Mouse (Mus musculus): Measurements from ENCODE around the gene Sema6d. TPM values are rescaled to one million over a fixed set of nuclear protein-coding genes. Genes with fewer than 3 reads are reported as not detected.

Gene Sema6d
- polyA plus RNA-seq, 1 experiment from 2014 or later: 49.0 TPM

DNA sequence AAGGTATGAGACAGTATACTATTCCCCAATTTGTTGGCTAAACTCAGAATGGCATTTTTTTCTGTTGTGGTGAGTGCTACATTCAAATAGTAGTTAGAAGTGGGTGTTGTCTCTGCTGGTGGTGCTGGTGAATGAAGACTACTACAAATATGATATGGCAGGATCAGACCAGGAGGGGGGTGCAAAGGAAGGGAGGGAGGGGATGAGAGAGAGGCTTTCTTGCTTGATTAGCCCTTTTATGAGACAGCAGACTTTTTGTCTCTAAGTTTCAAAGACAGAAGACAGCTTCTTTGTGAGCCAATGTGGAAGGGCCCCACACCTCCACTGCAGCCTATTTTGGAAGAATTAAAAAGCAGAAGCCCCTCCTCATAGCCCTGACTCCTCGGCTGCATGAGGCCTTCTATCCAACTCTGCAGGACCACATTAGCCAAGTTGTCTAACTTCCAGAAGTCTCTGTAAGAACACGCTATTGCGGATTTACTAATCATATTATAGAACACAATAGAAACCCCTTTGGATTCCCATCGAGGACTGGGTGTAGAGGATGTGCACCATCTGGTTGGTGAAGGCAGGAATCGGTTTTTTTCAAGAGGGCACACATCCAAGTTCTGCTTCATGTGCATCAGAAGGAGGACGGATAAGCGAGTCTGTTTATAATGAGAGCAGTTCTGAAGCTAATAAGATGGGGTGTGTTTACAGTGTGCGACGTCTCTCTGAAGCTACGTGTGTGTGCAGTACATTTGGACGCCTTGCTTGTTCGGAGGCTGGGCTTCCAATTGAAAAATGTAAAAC lies 400.4 kb downstream of the Sema6d start:
- no peaks in the 10 kb centered on the region; the same call in 1 of the 2 replicates for H3K27me3 ChIP-seq (ENCODE audit: control insufficient read depth, insufficient read depth, low read length)
- DNase-seq (ENCODE audit: low spot score) (peak; percentile 61), ATAC-seq (ENCODE audit: low FRiP score) (peak; percentile 75; the same call in 1 of the 2 replicates)
- 42% methylated on average over 12 of the region's 12 CpGs for WGBS
- H3K36me3 ChIP-seq (replicated peaks; ENCODE audit: control insufficient read depth, insufficient read depth): no peaks in the 10 kb centered on the region
- no peak overlapping the region for H3K9ac ChIP-seq
- no peaks in the 10 kb centered on the region for H3K4me1 ChIP-seq (replicated peaks; ENCODE audit: control insufficient read depth, insufficient read depth, low read length)
- peak overlapping the region; percentile 20; the same call in 1 of the 2 replicates for H3K27ac ChIP-seq
- no peak overlapping the region for H3K4me2 ChIP-seq (replicated peaks)
- no peak overlapping the region for H3K4me3 ChIP-seq (replicated peaks; ENCODE audit: low read length)
- no peaks in the 10 kb centered on the region for H3K9me3 ChIP-seq (ENCODE audit: control insufficient read depth, low read length)

- H3K27ac ChIP-seq: no peak overlapping the region
- DNase-seq (ENCODE audit: low spot score) (no peak), ATAC-seq (ENCODE audit: low FRiP score) (no peak)
- H3K9ac ChIP-seq: no peak overlapping the region
- H3K27me3 ChIP-seq (ENCODE audit: control insufficient read depth, insufficient read depth, low read length): no peaks in the 10 kb centered on the region; the same call in 1 of the 2 replicates
- H3K4me2 ChIP-seq (replicated peaks): no peak overlapping the region
- no peaks in the 10 kb centered on the region for H3K4me1 ChIP-seq (replicated peaks; ENCODE audit: control insufficient read depth, insufficient read depth, low read length)
- WGBS: 63% methylated on average over 1 of the region's 1 CpGs
- H3K36me3 ChIP-seq (replicated peaks; ENCODE audit: control insufficient read depth, insufficient read depth): no peaks in the 10 kb centered on the region
- no peak overlapping the region for H3K4me3 ChIP-seq (replicated peaks; ENCODE audit: low read length)
- H3K9me3 ChIP-seq (ENCODE audit: control insufficient read depth, low read length): no peaks in the 10 kb centered on the region
Observed at GRCm38 (mm10) chr2:124495751-124496150, 406.0 kb downstream of the Sema6d start.

- H3K27ac ChIP-seq: no peak overlapping the region
- H3K4me3 ChIP-seq (replicated peaks; ENCODE audit: low read length): no peak overlapping the region
- ATAC-seq (ENCODE audit: low FRiP score): no peak
- no peak overlapping the region for H3K4me2 ChIP-seq (replicated peaks)
- H3K9ac ChIP-seq: no peak overlapping the region
- H3K27me3 ChIP-seq (ENCODE audit: control insufficient read depth, insufficient read depth, low read length): no peaks in the 10 kb centered on the region
- H3K9me3 ChIP-seq (ENCODE audit: control insufficient read depth, low read length): no peaks in the 10 kb centered on the region
- H3K4me1 ChIP-seq (replicated peaks; ENCODE audit: control insufficient read depth, insufficient read depth, low read length): no peaks in the 10 kb centered on the region
- no peaks in the 10 kb centered on the region for H3K36me3 ChIP-seq (replicated peaks; ENCODE audit: control insufficient read depth, insufficient read depth)
- DNase-seq (ENCODE audit: low spot score): no peak
- WGBS: 86% methylated on average over 1 of the region's 1 CpGs
Observed at GRCm38 (mm10) chr2:124499670-124500069, 409.9 kb downstream of the Sema6d start.

DNA sequence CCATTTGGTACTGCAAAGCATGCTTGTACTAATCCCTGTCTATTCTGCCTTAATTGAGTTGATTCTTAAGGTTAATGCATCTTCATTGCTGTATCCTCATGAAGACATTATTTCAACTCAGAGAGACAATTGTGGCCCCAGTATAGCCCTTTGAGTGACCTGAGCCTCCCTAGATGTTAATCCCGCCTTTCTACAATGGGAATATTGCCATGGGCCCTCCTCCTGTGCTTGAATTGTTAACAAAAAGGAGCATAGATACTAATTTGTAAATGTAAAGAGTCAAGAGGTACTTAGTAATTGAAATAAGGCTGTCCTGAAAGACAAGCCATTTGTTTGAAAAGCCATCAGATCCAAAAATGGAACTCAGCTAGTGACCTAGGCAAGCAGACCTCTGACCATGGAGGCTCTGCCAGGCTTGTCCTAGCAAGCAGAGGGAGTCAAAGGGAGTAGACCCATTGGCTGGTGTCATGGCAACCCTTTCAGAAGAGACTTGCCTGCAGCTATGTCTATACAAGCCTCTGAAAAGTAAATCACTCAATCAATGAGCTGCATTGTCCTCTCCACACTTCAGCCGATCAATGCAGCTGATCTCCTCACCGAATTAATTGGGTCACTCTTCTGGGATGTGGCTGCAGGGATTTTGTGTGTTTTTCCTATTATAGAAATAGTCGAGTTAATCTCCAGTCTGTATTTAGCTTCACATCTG lies 416.2 kb downstream of the Sema6d start:
- H3K4me1 ChIP-seq (replicated peaks; ENCODE audit: control insufficient read depth, insufficient read depth, low read length): peaks cover 7% of the 10 kb centered on the region

GRCm38 (mm10) chr2:124507804-124508203 lies 418.0 kb downstream of the Sema6d start:
- peaks cover 7% of the 10 kb centered on the region for H3K4me1 ChIP-seq (replicated peaks; ENCODE audit: control insufficient read depth, insufficient read depth, low read length)
- H3K27ac ChIP-seq: no peak overlapping the region
- H3K9ac ChIP-seq: no peak overlapping the region
- H3K4me3 ChIP-seq (replicated peaks; ENCODE audit: low read length): no peak overlapping the region
- H3K36me3 ChIP-seq (replicated peaks; ENCODE audit: control insufficient read depth, insufficient read depth): no peaks in the 10 kb centered on the region
- no peaks in the 10 kb centered on the region for H3K9me3 ChIP-seq (ENCODE audit: control insufficient read depth, low read length)
- no peak overlapping the region for H3K4me2 ChIP-seq (replicated peaks)
- DNase-seq (ENCODE audit: low spot score) (no peak), ATAC-seq (ENCODE audit: low FRiP score) (no peak)
- H3K27me3 ChIP-seq (ENCODE audit: control insufficient read depth, insufficient read depth, low read length): peaks cover 8% of the 10 kb centered on the region
- 79% methylated on average over 4 of the region's 4 CpGs for WGBS

More for the DNA sequence above, 416.2 kb downstream of the Sema6d start:
- no peaks in the 10 kb centered on the region for H3K36me3 ChIP-seq (replicated peaks; ENCODE audit: control insufficient read depth, insufficient read depth)
- H3K27me3 ChIP-seq (ENCODE audit: control insufficient read depth, insufficient read depth, low read length): peaks cover 5% of the 10 kb centered on the region; the same call in 1 of the 2 replicates
- no peak for DNase-seq (ENCODE audit: low spot score)
- H3K9me3 ChIP-seq (ENCODE audit: control insufficient read depth, low read length): no peaks in the 10 kb centered on the region
- WGBS: 13% methylated on average over 4 of the region's 4 CpGs
- H3K4me2 ChIP-seq (replicated peaks): no peak overlapping the region
- H3K9ac ChIP-seq: no peak overlapping the region
- ATAC-seq (ENCODE audit: low FRiP score): no peak; the same call in 1 of the 2 replicates
- no peak overlapping the region for H3K4me3 ChIP-seq (replicated peaks; ENCODE audit: low read length)
- no peak overlapping the region for H3K27ac ChIP-seq

DNA sequence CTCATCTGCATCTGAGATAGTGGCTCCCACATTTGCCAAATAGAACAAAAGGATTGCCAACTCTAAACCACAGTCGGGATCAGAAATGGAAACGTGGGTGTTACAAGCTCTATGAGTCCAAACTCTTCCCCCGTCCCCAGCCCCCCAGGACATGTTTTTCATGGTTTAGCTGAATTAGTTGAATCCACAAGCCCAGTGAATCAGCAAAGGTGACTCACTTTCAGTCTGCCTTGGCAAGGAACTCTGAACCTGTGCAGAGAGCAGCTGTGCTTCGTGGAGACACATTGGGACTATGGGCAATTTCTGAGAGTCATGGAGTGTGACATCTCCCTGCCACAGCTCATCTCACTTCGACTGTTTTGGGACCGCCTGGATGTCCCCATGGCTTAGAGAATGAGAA lies 419.7 kb downstream of the Sema6d start:
- H3K36me3 ChIP-seq (replicated peaks; ENCODE audit: control insufficient read depth, insufficient read depth): no peaks in the 10 kb centered on the region
- no peak overlapping the region for H3K27ac ChIP-seq
- no peak overlapping the region for H3K4me3 ChIP-seq (replicated peaks; ENCODE audit: low read length)
- no peak overlapping the region for H3K4me2 ChIP-seq (replicated peaks)
- 83% methylated on average over 6 of the region's 6 CpGs for WGBS
- no peak overlapping the region for H3K9ac ChIP-seq
- no peaks in the 10 kb centered on the region for H3K9me3 ChIP-seq (ENCODE audit: control insufficient read depth, low read length)
- H3K4me1 ChIP-seq (replicated peaks; ENCODE audit: control insufficient read depth, insufficient read depth, low read length): peaks cover 7% of the 10 kb centered on the region
- DNase-seq (ENCODE audit: low spot score): no peak
- no peak for ATAC-seq (ENCODE audit: low FRiP score)
- H3K27me3 ChIP-seq (ENCODE audit: control insufficient read depth, insufficient read depth, low read length): peaks cover 8% of the 10 kb centered on the region

DNA sequence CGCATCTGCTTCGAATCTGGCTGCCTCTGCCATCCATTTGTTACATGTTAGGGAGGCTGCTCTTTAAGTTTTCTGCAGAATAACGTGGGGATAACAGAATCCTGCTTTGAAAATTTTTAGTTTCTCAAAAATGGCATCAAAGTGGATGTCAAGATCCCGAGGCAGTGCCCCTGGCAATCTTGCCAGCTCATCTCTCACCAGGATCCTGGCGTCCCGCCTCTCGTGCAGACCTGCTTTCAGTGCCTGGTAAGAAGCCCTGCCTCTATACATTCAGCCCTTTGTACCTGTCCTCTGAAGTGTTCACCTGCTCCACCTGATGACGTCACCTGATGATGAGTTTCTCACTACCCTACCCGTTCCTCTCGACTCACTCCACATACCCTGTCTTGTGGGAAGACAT lies 422.1 kb downstream of the Sema6d start:
- ATAC-seq (ENCODE audit: low FRiP score): no peak
- DNase-seq (ENCODE audit: low spot score): no peak
- 89% methylated on average over 10 of the region's 10 CpGs for WGBS
- no peaks in the 10 kb centered on the region for H3K9me3 ChIP-seq (ENCODE audit: control insufficient read depth, low read length)
- no peak overlapping the region for H3K27ac ChIP-seq
- no peak overlapping the region for H3K9ac ChIP-seq
- H3K4me1 ChIP-seq (replicated peaks; ENCODE audit: control insufficient read depth, insufficient read depth, low read length): no peaks in the 10 kb centered on the region
- peaks cover 8% of the 10 kb centered on the region for H3K27me3 ChIP-seq (ENCODE audit: control insufficient read depth, insufficient read depth, low read length)
- H3K4me3 ChIP-seq (replicated peaks; ENCODE audit: low read length): no peak overlapping the region
- no peak overlapping the region for H3K4me2 ChIP-seq (replicated peaks)
- H3K36me3 ChIP-seq (replicated peaks; ENCODE audit: control insufficient read depth, insufficient read depth): no peaks in the 10 kb centered on the region

GRCm38 (mm10) chr2:124522426-124522825 lies 432.7 kb downstream of the Sema6d start:
- Histone ChIP-seq H3K4me3 (replicated peaks; ENCODE audit: low read length) (no peak overlapping the region), H3K4me1 (replicated peaks; ENCODE audit: control insufficient read depth, insufficient read depth, low read length) (no peaks in the 10 kb centered on the region), H3K4me2 (replicated peaks) (no peak overlapping the region), H3K36me3 (replicated peaks; ENCODE audit: control insufficient read depth, insufficient read depth) (no peaks in the 10 kb centered on the region), H3K9ac (no peak overlapping the region), H3K9me3 (ENCODE audit: control insufficient read depth, low read length) (no peaks in the 10 kb centered on the region), H3K27me3 (ENCODE audit: control insufficient read depth, insufficient read depth, low read length) (no peaks in the 10 kb centered on the region; the same call in 1 of the 2 replicates), H3K27ac (no peak overlapping the region)
- 76% methylated on average over 3 of the region's 3 CpGs for WGBS
- no peak for DNase-seq (ENCODE audit: low spot score)
- ATAC-seq (ENCODE audit: low FRiP score): no peak

DNA sequence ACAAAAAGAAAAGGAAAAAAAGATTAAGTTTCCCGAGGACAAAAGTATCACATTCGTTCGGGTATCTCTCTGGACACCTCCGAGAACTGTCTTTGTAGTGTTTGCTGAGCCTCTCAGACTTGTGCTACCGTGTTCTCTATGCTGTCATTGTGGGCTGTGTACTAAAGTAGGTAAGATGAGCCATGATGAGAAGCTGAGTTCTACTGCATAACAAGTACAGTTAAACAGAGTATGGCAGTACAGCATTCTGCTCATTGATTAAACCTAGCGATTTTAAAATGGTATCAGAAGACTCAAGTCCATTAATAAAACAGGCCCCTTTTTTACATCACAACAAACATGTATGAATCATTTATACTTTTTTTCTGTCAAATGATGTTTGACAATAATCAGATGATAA lies 433.9 kb downstream of the Sema6d start:
- ATAC-seq (ENCODE audit: low FRiP score) (no peak), DNase-seq (ENCODE audit: low spot score) (no peak)
- no peak overlapping the region for H3K4me2 ChIP-seq (replicated peaks)
- H3K9ac ChIP-seq: no peak overlapping the region
- no peaks in the 10 kb centered on the region; the same call in 1 of the 2 replicates for H3K27me3 ChIP-seq (ENCODE audit: control insufficient read depth, insufficient read depth, low read length)
- WGBS: 91% methylated on average over 6 of the region's 6 CpGs
- no peak overlapping the region for H3K4me3 ChIP-seq (replicated peaks; ENCODE audit: low read length)
- no peaks in the 10 kb centered on the region for H3K9me3 ChIP-seq (ENCODE audit: control insufficient read depth, low read length)
- H3K4me1 ChIP-seq (replicated peaks; ENCODE audit: control insufficient read depth, insufficient read depth, low read length): no peaks in the 10 kb centered on the region
- H3K27ac ChIP-seq: no peak overlapping the region
- no peaks in the 10 kb centered on the region for H3K36me3 ChIP-seq (replicated peaks; ENCODE audit: control insufficient read depth, insufficient read depth)
